Mouse (Mus musculus): Measurements from ENCODE around the gene St8sia6. TPM values are rescaled to one million over a fixed set of nuclear protein-coding genes. Genes with fewer than 3 reads are reported as not detected.

The St8sia6 gene
- polyA plus RNA-seq, 1 experiment from 2014 or later: 0.77 TPM

Other genes starting within 250 kb of the St8sia6 start
- 6.6 and 8.9 TPM in 2 replicates for gene Trdmt1, start 249.4 kb downstream of the St8sia6 start, polyA plus RNA-seq (2016; fragmentation: Nextera tagmentation; extraction: Ambion mirVana)
- gene Vim, start 220.1 kb downstream of the St8sia6 start, polyA plus RNA-seq (2016; fragmentation: Nextera tagmentation; extraction: Ambion mirVana): 1,122 and 1,179 TPM in 2 replicates

All from neural tube, embryonic 12.5 days (tissue).